Mouse (Mus musculus) MEL (cell line): ENCODE data around the gene Rabggta.

ENCODE experiments used
- CTCF ChIP-seq, 3 experiments: IDR thresholded peaks in 2 of 3; conservative IDR thresholded peaks in 1 of 3; 2 replicates each; pipeline ENCODE4 v1.5.1; 2011 to 2012; ENCODE audit warnings: low read length in 3 of 3, low read depth in 2 of 3, mild to moderate bottlenecking in 2 of 3, improper control_type of control experiment in 1 of 3, inconsistent platforms in 1 of 3, mixed read lengths in 1 of 3, moderate library complexity in 1 of 3; ENCODE audit not compliant: control insufficient read depth in 1 of 3, insufficient read depth in 1 of 3, poor library complexity in 1 of 3, severe bottlenecking in 1 of 3
- JUND ChIP-seq: IDR thresholded peaks from 2 replicates; pipeline ENCODE4 v1.6.1; 2011; ENCODE audit warnings: low read depth, mild to moderate bottlenecking, improper control_type of control experiment, low read length
- POLR2A ChIP-seq, 2 experiments: IDR thresholded peaks; 2 replicates each; pipeline ENCODE4 v1.6.1; 2011 to 2012; ENCODE audit warnings: low read length in 2 of 2, mild to moderate bottlenecking in 2 of 2, control low read depth in 1 of 2, improper control_type of control experiment in 1 of 2, low read depth in 1 of 2, moderate library complexity in 1 of 2; ENCODE audit not compliant: control insufficient read depth in 1 of 2, insufficient read depth in 1 of 2, poor library complexity in 1 of 2
- POLR2AphosphoS2 ChIP-seq: IDR thresholded peaks from 2 replicates; pipeline ENCODE4 v1.6.1; 2011; ENCODE audit warnings: low read length, improper control_type of control experiment
- TAL1 ChIP-seq: IDR thresholded peaks from 2 replicates; pipeline ENCODE4 v1.6.1; 2012; ENCODE audit warnings: mild to moderate bottlenecking, inconsistent platforms, low read length, moderate library complexity, mixed read lengths
- ZKSCAN1 ChIP-seq: IDR thresholded peaks from 2 replicates; pipeline ENCODE4 v1.6.1; 2012; ENCODE audit warnings: low read depth, mild to moderate bottlenecking, inconsistent platforms, low read length, improper control_type of control experiment, moderate library complexity

- no peak for TF ChIP-seq CTCF (IDR thresholded peaks at IDR 0.05 in 2 of 3, conservative IDR thresholded peaks at IDR 0.05 in 1 of 3; ENCODE audit: control insufficient read depth in 1 of 3, insufficient read depth in 1 of 3, low read depth in 2 of 3, low read length in 3 of 3, poor library complexity in 1 of 3, severe bottlenecking in 1 of 3)
- TF ChIP-seq POLR2A (IDR thresholded peaks at IDR 0.05; ENCODE audit: control insufficient read depth in 1 of 2, insufficient read depth in 1 of 2, low read depth in 1 of 2, low read length in 2 of 2, poor library complexity in 1 of 2), result no peak
- TF ChIP-seq ZKSCAN1, result no peak
- no peak for TF ChIP-seq TAL1
- TF ChIP-seq POLR2AphosphoS2, result no peak
- TF ChIP-seq JUND, result no peak
Observed at GRCm38 (mm10) chr14:55716884-55717283, 5.2 kb downstream of the Rabggta start.
